Mouse (Mus musculus) CH12.LX (cell line): ENCODE measurements around the gene Ttll7. TPM values are rescaled to one million over a fixed set of nuclear protein-coding genes. Genes with fewer than 3 reads are reported as not detected.

Experiments
- DNase-seq: peaks from one replicate; pipeline ENCODE4 v3.0.0-alpha.2; 2013; ENCODE audit errors: extremely low read depth
- H3K27ac ChIP-seq: 2 replicates; pipeline ENCODE4 v1.5.1; 2012; ENCODE audit warnings: low read depth, mild to moderate bottlenecking, control low read depth, moderate library complexity; ENCODE audit not compliant: insufficient read depth
- H3K27me3 ChIP-seq: replicated peaks from 2 replicates; pipeline ENCODE3; 2012; ENCODE audit warnings: inconsistent platforms
- H3K36me3 ChIP-seq, 2 experiments: replicated peaks in 1 of 2; 2 replicates each; pipeline versions ENCODE3 to v1.6.1; 2012; ENCODE audit warnings: inconsistent platforms in 1 of 2, low read length in 1 of 2, mild to moderate bottlenecking in 1 of 2, mixed read lengths in 1 of 2, moderate library complexity in 1 of 2; ENCODE audit not compliant: control insufficient read depth in 1 of 2, insufficient read depth in 1 of 2
- H3K4me1 ChIP-seq, 2 experiments: 2 replicates each; pipeline ENCODE4 v1.6.1; 2012; ENCODE audit warnings: inconsistent platforms in 1 of 2, moderate library complexity in 1 of 2; ENCODE audit not compliant: insufficient read depth in 2 of 2, control insufficient read depth in 1 of 2
- H3K4me2 ChIP-seq: 2 replicates; pipeline ENCODE4 v1.6.1; 2012; ENCODE audit warnings: low read depth, mild to moderate bottlenecking, control low read depth; ENCODE audit not compliant: poor library complexity, insufficient read depth, severe bottlenecking
- H3K4me3 ChIP-seq, 3 experiments: fragments of 150-350 bp in 1 of 3; sonication (generic) in 1 of 3; replicated peaks in 1 of 3; 2 replicates each; pipeline versions ENCODE3 to v1.5.1; 2011 to 2012; ENCODE audit warnings: low read depth in 2 of 3, low read length in 2 of 3, mild to moderate bottlenecking in 2 of 3, moderate library complexity in 2 of 3, control low read depth in 1 of 3, improper control_type of control experiment in 1 of 3, inconsistent platforms in 1 of 3, mixed read lengths in 1 of 3; ENCODE audit not compliant: poor library complexity in 1 of 3
- H3K79me2 ChIP-seq: replicated peaks from 2 replicates; pipeline ENCODE4 v1.6.1; 2012; ENCODE audit warnings: mild to moderate bottlenecking, moderate library complexity; ENCODE audit not compliant: control insufficient read depth, poor library complexity, insufficient read depth, severe bottlenecking; ENCODE audit errors: extremely low read depth
- H3K9ac ChIP-seq: 2 replicates; pipeline ENCODE4 v1.6.1; 2012; ENCODE audit warnings: low read depth, mild to moderate bottlenecking, control low read depth, moderate library complexity; ENCODE audit not compliant: insufficient read depth
- H3K9me3 ChIP-seq: replicated peaks from 2 replicates; pipeline ENCODE3; 2012; ENCODE audit warnings: low read length, inconsistent platforms, mixed read lengths
- BHLHE40 ChIP-seq: IDR thresholded peaks from 2 replicates; pipeline ENCODE4 v1.6.1; 2011; ENCODE audit warnings: mild to moderate bottlenecking, low read depth, low read length, improper control_type of control experiment
- CHD1 ChIP-seq: IDR thresholded peaks from 2 replicates; pipeline ENCODE4 v1.6.1; 2012; ENCODE audit warnings: low read depth, low read length, improper control_type of control experiment, inconsistent platforms
- CHD2 ChIP-seq: IDR thresholded peaks from 2 replicates; pipeline ENCODE4 v1.6.1; 2011; ENCODE audit warnings: low read length, improper control_type of control experiment
- ELF1 ChIP-seq: IDR thresholded peaks from 2 replicates; pipeline ENCODE4 v1.6.1; 2014; ENCODE audit warnings: low read depth, mild to moderate bottlenecking, inconsistent platforms, low read length, improper control_type of control experiment
- EP300 ChIP-seq: IDR thresholded peaks from 2 replicates; pipeline ENCODE4 v1.6.1; 2011; ENCODE audit warnings: low read length, improper control_type of control experiment
- ETS1 ChIP-seq: conservative IDR thresholded peaks from 2 replicates; pipeline ENCODE4 v1.6.1; 2012; ENCODE audit warnings: low read depth, mild to moderate bottlenecking, inconsistent platforms, low read length, improper control_type of control experiment, moderate library complexity
- HCFC1 ChIP-seq: IDR thresholded peaks from 2 replicates; pipeline ENCODE4 v1.6.1; 2012; ENCODE audit warnings: low read depth, mild to moderate bottlenecking, inconsistent platforms, low read length, improper control_type of control experiment
- JUND ChIP-seq: conservative IDR thresholded peaks from 2 replicates; pipeline ENCODE4 v1.6.1; 2011; ENCODE audit warnings: low read depth, low read length, improper control_type of control experiment
- KAT2A ChIP-seq: IDR thresholded peaks from 2 replicates; pipeline ENCODE4 v1.6.1; 2012; ENCODE audit warnings: low read length, improper control_type of control experiment, inconsistent platforms; ENCODE audit not compliant: insufficient replicate concordance
- MAFK ChIP-seq: IDR thresholded peaks from 2 replicates; pipeline ENCODE4 v1.6.1; 2011; ENCODE audit warnings: low read length, improper control_type of control experiment; ENCODE audit not compliant: insufficient replicate concordance
- MYC ChIP-seq: IDR thresholded peaks from 2 replicates; pipeline ENCODE4 v1.6.1; 2011; ENCODE audit warnings: low read depth, mild to moderate bottlenecking, improper control_type of control experiment, low read length
- RAD21 ChIP-seq: IDR thresholded peaks from 2 replicates; pipeline ENCODE4 v1.6.1; 2011; ENCODE audit warnings: low read depth, mild to moderate bottlenecking, low read length, improper control_type of control experiment, moderate library complexity
- SIN3A ChIP-seq: IDR thresholded peaks from 2 replicates; pipeline ENCODE4 v1.6.1; 2012; ENCODE audit warnings: low read length, improper control_type of control experiment, inconsistent platforms
- SMC3 ChIP-seq: IDR thresholded peaks from 2 replicates; pipeline ENCODE4 v1.6.1; 2011; ENCODE audit warnings: low read depth, low read length, improper control_type of control experiment
- TBP ChIP-seq: conservative IDR thresholded peaks from 2 replicates; pipeline ENCODE4 v1.6.1; 2011; ENCODE audit warnings: low read depth, low read length, improper control_type of control experiment
- UBTF ChIP-seq: IDR thresholded peaks from 2 replicates; pipeline ENCODE4 v1.6.1; 2012; ENCODE audit warnings: low read depth, mild to moderate bottlenecking, inconsistent platforms, low read length, improper control_type of control experiment, moderate library complexity
- ZNF384 ChIP-seq: IDR thresholded peaks from 2 replicates; pipeline ENCODE4 v1.6.1; 2012; ENCODE audit warnings: low read depth, low read length, improper control_type of control experiment, inconsistent platforms
- dilution Hi-C: fragments of 300-500 bp; cut with MboI; formaldehyde crosslinking; loops from 2 replicates; pipeline ENCODE4 v1.14.3; 2020; ENCODE audit warnings: low sequenced_read_pairs; ENCODE audit not compliant: extremely low pct_unique_long_range_greater_than_20kb, extremely low pct_ligation_motif_present
- in situ Hi-C: fragments of 300-500 bp; cut with MboI; formaldehyde crosslinking; loops from 3 replicates; pipeline ENCODE4 v1.14.3; 2019; ENCODE audit warnings: low sequenced_read_pairs, low pct_ligation_motif_present, low pct_unique_long_range_greater_than_20kb, mixed read lengths
- polyA plus RNA-seq: library from polyadenylated mRNA; unstranded; fragments of >175 nt; gene quantifications from 2 replicates; pipeline ENCODE4 v1.2.1, GENCODE M21; 2012; ENCODE audit warnings: low read depth; ENCODE audit not compliant: insufficient read length
- total RNA-seq, 2 experiments: library from RNA; depleted of rRNA; stranded (reverse); fragments of 300-350 nt in 1 of 2; fragments of >200 nt in 1 of 2; gene quantifications; 2 replicates each; pipeline ENCODE4 v1.2.3; 2012 to 2014

Ttll7 gene
- total and polyA plus RNA-seq, 3 experiments = 1.7 to 3.9 (median 2.0) TPM

GRCm38 (mm10) chr3:146871954-146872353 is 19.8 kb downstream of the Ttll7 start:
- in situ Hi-C loops (no loop called here), dilution Hi-C loops (no loop called here)
- Histone ChIP-seq H3K9me3 (no peaks in the 10 kb centered on the region), H3K27me3 (no peaks in the 10 kb centered on the region), H3K36me3 (no peaks in the 10 kb centered on the region), H3K9ac (no peak overlapping the region), H3K79me2 (no peaks in the 10 kb centered on the region), H3K4me2 (0 out of 2 replicates have a peak overlapping the region, but pooled peaks have one; percentile 3), H3K4me3 (no peak overlapping the region), H3K4me1 (peaks cover 18 to 30% of the 10 kb centered on the region in 2 experiments), H3K27ac (no peak overlapping the region)
- TF ChIP-seq BHLHE40 (0 out of 2 replicates have a peak, but pooled peaks have one; percentile 13), ZNF384 (no peak), RAD21 (no peak), ETS1 (peak; percentile 28), MYC (peak; percentile 52), ELF1 (no peak), MAFK (no peak), TBP (no peak), JUND (0 out of 2 replicates have a peak, but pooled peaks have one; percentile 27), KAT2A (no peak), CHD2 (peak; percentile 32; the same call in 1 of the 2 replicates), EP300 (peak; percentile 73)
- peak; percentile 91 for DNase-seq

GRCm38 (mm10) chr3:146875929-146876328 is 23.8 kb downstream of the Ttll7 start:
- dilution Hi-C loops (no loop called here), in situ Hi-C loops (no loop called here)
- no peak for DNase-seq
- Histone ChIP-seq H3K4me1 (peaks cover 15 to 26% of the 10 kb centered on the region in 2 experiments), H3K4me3 (no peak overlapping the region), H3K9ac (no peak overlapping the region), H3K27me3 (no peaks in the 10 kb centered on the region), H3K9me3 (peaks cover 9% of the 10 kb centered on the region), H3K27ac (no peak overlapping the region), H3K4me2 (no peak overlapping the region), H3K79me2 (no peaks in the 10 kb centered on the region), H3K36me3 (no peaks in the 10 kb centered on the region)
- TF ChIP-seq MYC (no peak), TBP (no peak), CHD1 (no peak), SMC3 (no peak), UBTF (no peak), SIN3A (no peak), HCFC1 (no peak)
